Mouse (Mus musculus) layer of hippocampus, adult 8-10 months (tissue): ENCODE results near the gene Usp33. TPM values are rescaled to one million over a fixed set of nuclear protein-coding genes. Genes with fewer than 3 reads are reported as not detected.
A peak's percentile ranks its signal among the peaks of the same experiment; 100 is the strongest.

Experiments used
- DNase-seq, 2 experiments: peaks; one replicate each; pipeline ENCODE4 v3.0.0; 2022; ENCODE audit warnings: low spot score in 2 of 2
- total RNA-seq, 4 experiments: library from RNA; stranded (reverse); gene quantifications; 2 replicates each; pipeline ENCODE4 v1.2.4; 2022

Usp33 gene
- total RNA-seq, 4 experiments from 2014 or later = 110 to 141 (median 134) TPM

DNA sequence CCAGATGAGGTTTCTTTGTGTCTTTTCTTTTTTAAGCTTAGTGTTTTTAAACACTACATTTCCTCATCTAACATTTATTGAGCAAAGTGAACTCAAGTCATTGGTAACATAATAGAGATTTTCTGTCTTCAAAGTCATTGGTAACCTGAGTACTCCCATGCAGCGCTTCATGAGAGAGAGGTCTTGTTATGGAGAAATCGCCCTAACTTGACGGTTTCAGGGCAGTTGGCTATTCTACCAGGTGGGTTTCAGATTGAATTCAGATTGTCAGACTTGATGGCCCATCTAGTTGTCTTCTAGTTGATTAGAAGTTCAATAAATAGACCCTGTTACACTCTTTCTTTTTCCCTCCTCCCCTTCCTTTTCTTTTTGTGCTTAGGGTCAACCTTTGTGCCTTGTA is 54.6 kb downstream of the Usp33 start:
- no peak for DNase-seq

DNA sequence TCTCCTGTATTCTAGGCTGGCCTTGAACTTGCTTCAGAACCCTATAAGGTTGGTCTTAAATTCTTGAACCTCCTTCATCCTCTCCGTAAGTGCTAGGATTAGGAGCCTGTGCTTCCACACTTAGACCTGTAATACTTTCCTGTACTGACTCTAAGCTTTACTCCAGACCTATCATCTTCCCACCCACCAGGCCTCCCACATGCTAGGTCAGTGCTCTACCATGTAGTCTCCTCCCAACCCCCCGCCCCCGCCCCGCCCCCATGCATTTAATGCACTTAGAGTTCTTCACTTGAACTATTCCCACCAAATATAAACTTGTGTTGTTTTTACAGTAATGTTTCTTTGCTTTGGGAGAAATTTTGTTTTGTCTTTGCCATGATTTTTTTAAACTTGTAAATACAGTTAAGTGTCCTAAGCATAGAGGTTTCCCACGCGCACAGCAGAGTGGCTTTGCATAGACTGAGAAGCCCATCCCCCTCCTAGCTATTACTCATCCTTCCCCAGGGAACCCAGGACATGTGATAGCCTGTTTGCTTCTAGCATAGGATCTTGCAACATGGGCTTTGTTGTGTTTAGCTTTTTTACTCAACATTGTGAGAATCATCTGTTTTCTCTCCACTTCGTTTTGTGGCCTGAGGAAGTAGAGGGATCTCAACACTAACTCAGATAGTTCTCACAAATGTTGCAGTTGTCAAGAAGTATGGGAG is 55.8 kb downstream of the Usp33 start:
- no peak for DNase-seq

DNA sequence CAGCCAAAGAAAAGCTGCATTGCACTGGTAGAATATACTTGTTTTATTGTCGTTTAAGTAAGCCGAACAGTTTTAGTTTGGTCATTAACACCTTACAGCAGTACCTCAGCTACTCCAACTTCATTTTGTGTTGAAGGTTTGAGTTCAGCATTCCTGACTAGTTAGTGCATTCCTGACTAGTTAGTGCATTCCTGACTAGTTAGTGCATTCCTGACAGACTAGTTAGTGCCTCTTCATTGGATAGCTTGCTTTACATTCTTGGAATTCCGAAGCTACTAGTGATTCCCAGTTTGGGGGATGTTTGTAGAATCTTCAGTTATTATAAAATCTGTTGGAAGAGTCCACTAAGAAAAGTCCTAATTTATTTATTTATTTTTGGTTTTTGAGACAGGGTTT is 56.4 kb downstream of the Usp33 start:
- DNase-seq = no peak

DNA sequence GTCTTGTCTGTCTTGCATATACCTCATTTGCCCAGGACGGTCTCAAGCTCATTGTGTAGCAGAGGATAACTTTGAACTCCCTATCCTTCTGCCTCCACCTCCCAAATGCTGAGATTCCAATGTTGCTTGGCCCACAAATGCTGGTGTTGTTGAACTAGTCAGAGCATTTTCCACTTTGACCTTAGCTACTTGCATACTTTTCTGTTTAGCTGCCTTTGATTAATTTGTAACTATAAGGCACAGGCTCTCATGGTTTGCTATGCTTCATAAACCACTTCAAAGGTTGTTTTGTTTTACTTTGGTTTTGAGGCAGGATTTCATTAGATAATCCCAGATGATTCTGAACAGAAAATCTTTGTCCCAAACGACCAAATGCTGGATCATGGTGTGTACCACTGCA is 57.5 kb downstream of the Usp33 start:
- DNase-seq = no peak

DNA sequence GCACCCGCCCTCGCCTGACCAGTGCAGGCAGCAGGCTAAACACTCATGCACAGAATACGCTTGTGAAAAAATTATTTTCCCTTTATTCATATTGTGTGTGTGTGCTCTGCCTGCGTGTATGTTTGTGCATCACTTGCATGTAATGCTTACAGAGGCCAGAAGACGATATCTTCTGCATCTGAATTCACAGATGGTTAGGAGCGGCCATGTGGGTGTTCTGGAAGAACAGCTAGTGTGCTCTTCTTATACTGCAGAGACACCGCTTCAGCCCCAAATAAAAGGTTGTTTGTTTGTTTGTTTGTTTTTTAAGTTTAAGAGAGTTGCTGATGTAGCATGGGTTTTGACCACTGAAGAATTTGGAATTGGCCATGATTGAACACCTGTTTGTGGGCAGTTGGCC is 59.1 kb downstream of the Usp33 start:
- DNase-seq = peak in 1 of 2 experiments; percentile 38

- no peak for DNase-seq
Measured at GRCm38 (mm10) chr3:152405978-152406640, 59.8 kb downstream of the Usp33 start.

- no peak for DNase-seq
Measured at GRCm38 (mm10) chr3:152410980-152411551, 64.8 kb downstream of the Usp33 start.

DNA sequence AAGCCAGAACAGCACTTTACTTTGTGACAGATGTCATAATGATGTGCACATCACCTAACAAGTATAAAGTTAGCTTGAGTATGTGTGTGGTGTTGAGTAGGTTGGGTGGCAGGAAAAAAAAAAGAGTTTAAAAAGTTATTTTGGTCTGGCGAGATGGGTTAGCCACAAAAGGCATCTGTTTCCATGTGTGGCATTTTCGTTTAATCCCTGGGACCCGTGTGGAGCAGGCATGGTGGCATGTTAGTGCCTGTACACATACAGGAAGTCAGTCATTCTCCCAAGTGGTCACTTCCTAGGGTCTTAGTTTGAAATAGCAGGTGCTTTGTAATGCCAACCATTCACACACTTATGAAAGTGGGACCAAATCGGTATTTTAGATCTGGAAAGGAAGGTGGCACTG is 66.1 kb downstream of the Usp33 start:
- no peak for DNase-seq

- no peak for DNase-seq
Measured at GRCm38 (mm10) chr3:152428925-152429324, 82.6 kb downstream of the Usp33 start.

DNA sequence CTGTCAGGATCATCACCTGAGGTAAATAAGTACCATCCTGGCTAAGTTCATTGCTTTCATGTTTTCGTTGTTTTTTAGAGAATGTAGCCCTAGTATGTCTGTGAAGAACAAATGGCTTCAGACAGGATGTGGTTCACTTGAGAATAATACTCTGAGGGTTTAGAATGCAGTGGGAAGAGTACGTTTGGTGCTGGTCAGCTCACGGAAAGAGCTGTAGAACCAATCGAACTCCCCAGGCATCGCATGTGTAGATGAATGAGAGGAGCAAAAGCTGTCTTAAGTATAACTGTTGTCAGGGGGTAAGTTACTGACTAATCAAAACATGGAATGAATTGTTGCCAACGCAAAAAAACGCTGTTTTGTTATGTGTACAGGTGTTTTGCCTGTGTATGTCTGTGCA is 86.4 kb downstream of the Usp33 start:
- DNase-seq = no peak

GRCm38 (mm10) chr3:152435590-152435989 is 89.3 kb downstream of the Usp33 start:
- no peak for DNase-seq

- DNase-seq = no peak
Measured at GRCm38 (mm10) chr3:152438068-152438467, 91.8 kb downstream of the Usp33 start.

DNA sequence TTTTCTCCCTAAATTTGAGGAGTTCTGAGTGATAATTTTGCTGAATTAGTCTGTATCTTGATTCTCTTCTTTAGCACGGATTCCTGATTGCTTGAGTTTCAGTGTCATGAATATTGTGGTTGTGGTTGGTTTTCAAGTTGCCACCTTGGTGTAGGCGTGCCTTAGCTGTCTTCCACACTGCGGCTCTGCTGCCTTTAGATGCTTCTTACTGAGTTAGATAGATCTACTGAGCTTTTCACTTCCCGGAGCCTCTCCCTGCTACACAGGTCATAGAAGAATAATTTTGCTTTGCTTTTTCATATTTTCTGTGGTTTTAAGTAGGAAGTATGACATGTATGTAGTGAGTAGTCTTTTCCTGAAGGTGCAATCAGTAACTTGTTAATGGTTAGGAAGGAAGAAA is 96.5 kb downstream of the Usp33 start:
- no peak for DNase-seq

Other genes with a start within 250 kb of the Usp33 start
- 1 to 10 TPM in 3 of 4 experiments, under 1 TPM in 1; 0.68 to 1.9 (median 1.5) TPM for gene Gipc2, start 180.2 kb upstream of the Usp33 start, total RNA-seq
- 10 to 100 TPM; 51.8 to 78.7 (median 62.1) TPM for gene Dnajb4, start 136.2 kb upstream of the Usp33 start, total RNA-seq
- gene Fubp1, start 136.1 kb upstream of the Usp33 start, total RNA-seq = 100 to 1,000 TPM; 114 to 141 (median 131) TPM
- gene Nexn, start 80.1 kb upstream of the Usp33 start, total RNA-seq = 1 to 10 TPM in 2 of 4 experiments, under 1 TPM in 2; 0.65 to 2.9 (median 1.3) TPM
- 10 to 100 TPM; 75.1 to 84.2 (median 76.2) TPM for gene Miga1, start 6.1 kb upstream of the Usp33 start, total RNA-seq
- 10 to 100 TPM; 45.9 to 51.5 (median 47.7) TPM for gene Zzz3, start 49.0 kb downstream of the Usp33 start, total RNA-seq